Mouse (Mus musculus) stomach, embryonic 14.5 days (tissue): ENCODE measurements around the gene Thsd4. TPM values are rescaled to one million over a fixed set of nuclear protein-coding genes. Genes with fewer than 3 reads are reported as not detected.

Experiments
- ATAC-seq: fragments of 200-750 bp; cut with Nextera tagmentation; 2 replicates; pipeline ENCODE4 v1.8.0; 2017; ENCODE audit warnings: low read depth, moderate TSS enrichment; ENCODE audit not compliant: insufficient number of reproducible peaks, insufficient read depth, low FRiP score
- H3K27ac ChIP-seq: fragments of 300-500 bp; sonication (generic); 2 replicates; pipeline ENCODE4 v1.5.1; 2014; ENCODE audit warnings: mild to moderate bottlenecking, low read length, moderate library complexity, mixed read lengths
- H3K27me3 ChIP-seq: fragments of 300-500 bp; sonication (generic); 2 replicates; pipeline ENCODE4 v1.6.1; 2014; ENCODE audit warnings: low read length, control low read depth, mixed read lengths; ENCODE audit not compliant: control insufficient read depth, insufficient read depth
- H3K36me3 ChIP-seq: fragments of 300-500 bp; sonication (generic); 2 replicates; pipeline ENCODE4 v1.6.1; 2014; ENCODE audit warnings: mild to moderate bottlenecking, control low read depth, low read length, moderate library complexity, mixed read lengths; ENCODE audit not compliant: control insufficient read depth, insufficient read depth
- H3K4me1 ChIP-seq: fragments of 300-500 bp; sonication (generic); 2 replicates; pipeline ENCODE4 v1.6.1; 2014; ENCODE audit warnings: low read length, control low read depth, mixed read lengths; ENCODE audit not compliant: control insufficient read depth, insufficient read depth
- H3K4me2 ChIP-seq: fragments of 300-500 bp; sonication (generic); replicated peaks from 2 replicates; pipeline ENCODE4 v1.6.1; 2014; ENCODE audit warnings: low read depth, low read length, control low read depth
- H3K4me3 ChIP-seq: fragments of 300-500 bp; sonication (generic); 2 replicates; pipeline ENCODE4 v1.5.1; 2014; ENCODE audit warnings: low read depth, low read length, control low read depth
- H3K9ac ChIP-seq: fragments of 300-500 bp; sonication (generic); replicated peaks from 2 replicates; pipeline ENCODE4 v1.6.1; 2014; ENCODE audit warnings: low read depth, mild to moderate bottlenecking, control low read depth, low read length, moderate library complexity, mixed read lengths
- H3K9me3 ChIP-seq: fragments of 300-500 bp; sonication (generic); 2 replicates; pipeline ENCODE4 v1.6.1; 2016; ENCODE audit warnings: low read depth, low read length, control low read depth; ENCODE audit not compliant: control insufficient read depth
- WGBS: fragments of 180-500 bp; shearing (Covaris S2); extraction: QIAGEN DNeasy Blood & Tissue Kit; methylation state at CpG from one replicate; pipeline ENCODE4 v1.1.7; 2014; 5-methylcytosine and 5-hydroxymethylcytosine counted together
- polyA plus RNA-seq: library from polyadenylated mRNA; unstranded; fragments of >200 nt; fragmentation: Nextera tagmentation; extraction: Ambion mirVana; gene quantifications from 2 replicates; pipeline ENCODE4 v1.2.1, GENCODE M21; 2014

Gene Thsd4
- polyA plus RNA-seq, 1 experiment from 2014 or later = 27.2 TPM

- WGBS = 85% methylated on average over 6 of the region's 6 CpGs
- H3K4me2 ChIP-seq = no peak overlapping the region
- H3K9me3 ChIP-seq = no peaks in the 10 kb centered on the region
- no peak for ATAC-seq
- no peak overlapping the region for H3K4me3 ChIP-seq
- no peaks in the 10 kb centered on the region for H3K4me1 ChIP-seq
- H3K27ac ChIP-seq = no peak overlapping the region
- no peak overlapping the region for H3K9ac ChIP-seq
- no peaks in the 10 kb centered on the region for H3K27me3 ChIP-seq
- H3K36me3 ChIP-seq = no peaks in the 10 kb centered on the region
Measured at GRCm38 (mm10) chr9:59949511-59949910, 572.3 kb downstream of the Thsd4 start.

- no peaks in the 10 kb centered on the region for H3K9me3 ChIP-seq
- WGBS = 90% methylated on average over 17 of the region's 17 CpGs
- ATAC-seq = no peak
- no peaks in the 10 kb centered on the region for H3K36me3 ChIP-seq
- H3K4me2 ChIP-seq = no peak overlapping the region
- H3K4me3 ChIP-seq = no peak overlapping the region
- no peak overlapping the region for H3K27ac ChIP-seq
- H3K27me3 ChIP-seq = no peaks in the 10 kb centered on the region
- no peaks in the 10 kb centered on the region for H3K4me1 ChIP-seq
- H3K9ac ChIP-seq = no peak overlapping the region
Measured at GRCm38 (mm10) chr9:59948691-59949250, 573.1 kb downstream of the Thsd4 start.

GRCm38 (mm10) chr9:59948226-59948625 lies 573.6 kb downstream of the Thsd4 start:
- no peaks in the 10 kb centered on the region for H3K9me3 ChIP-seq
- H3K4me2 ChIP-seq = no peak overlapping the region
- no peak overlapping the region for H3K27ac ChIP-seq
- ATAC-seq = no peak
- H3K36me3 ChIP-seq = no peaks in the 10 kb centered on the region
- H3K27me3 ChIP-seq = no peaks in the 10 kb centered on the region
- H3K9ac ChIP-seq = no peak overlapping the region
- no peak overlapping the region for H3K4me3 ChIP-seq
- WGBS = 60% methylated on average over 8 of the region's 8 CpGs
- no peaks in the 10 kb centered on the region for H3K4me1 ChIP-seq

GRCm38 (mm10) chr9:59947271-59947670 lies 574.6 kb downstream of the Thsd4 start:
- H3K36me3 ChIP-seq = no peaks in the 10 kb centered on the region
- H3K4me2 ChIP-seq = no peak overlapping the region
- no peak overlapping the region for H3K27ac ChIP-seq
- no peak overlapping the region for H3K9ac ChIP-seq
- ATAC-seq = no peak
- no peaks in the 10 kb centered on the region for H3K4me1 ChIP-seq
- H3K27me3 ChIP-seq = no peaks in the 10 kb centered on the region
- H3K9me3 ChIP-seq = no peaks in the 10 kb centered on the region
- 86% methylated on average over 8 of the region's 8 CpGs for WGBS
- no peak overlapping the region for H3K4me3 ChIP-seq

- H3K27ac ChIP-seq = no peak overlapping the region
- H3K4me1 ChIP-seq = 0 out of 2 replicates have a peak, but pooled peaks cover 5% of the 10 kb centered on the region
- H3K9ac ChIP-seq = no peak overlapping the region
- H3K27me3 ChIP-seq = no peaks in the 10 kb centered on the region
- H3K4me3 ChIP-seq = no peak overlapping the region
- WGBS = 70% methylated on average over 3 of the region's 3 CpGs
- no peaks in the 10 kb centered on the region for H3K9me3 ChIP-seq
- no peak for ATAC-seq
- no peak overlapping the region for H3K4me2 ChIP-seq
- no peaks in the 10 kb centered on the region for H3K36me3 ChIP-seq
Measured at GRCm38 (mm10) chr9:59945241-59945640, 576.6 kb downstream of the Thsd4 start.

- 86% methylated on average over 6 of the region's 6 CpGs for WGBS
- H3K9me3 ChIP-seq = no peaks in the 10 kb centered on the region
- ATAC-seq = no peak
- no peak overlapping the region for H3K9ac ChIP-seq
- H3K4me1 ChIP-seq = 0 out of 2 replicates have a peak, but pooled peaks cover 5% of the 10 kb centered on the region
- no peak overlapping the region for H3K4me3 ChIP-seq
- no peaks in the 10 kb centered on the region for H3K36me3 ChIP-seq
- no peaks in the 10 kb centered on the region for H3K27me3 ChIP-seq
- no peak overlapping the region for H3K4me2 ChIP-seq
- no peak overlapping the region for H3K27ac ChIP-seq
Measured at GRCm38 (mm10) chr9:59943826-59944225, 578.0 kb downstream of the Thsd4 start.

GRCm38 (mm10) chr9:59942501-59943085 lies 579.3 kb downstream of the Thsd4 start:
- Histone ChIP-seq H3K36me3 (no peaks in the 10 kb centered on the region), H3K27ac (no peak overlapping the region), H3K27me3 (no peaks in the 10 kb centered on the region), H3K4me3 (no peak overlapping the region), H3K9ac (no peak overlapping the region), H3K4me2 (no peak overlapping the region), H3K9me3 (no peaks in the 10 kb centered on the region), H3K4me1 (0 out of 2 replicates have a peak, but pooled peaks cover 5% of the 10 kb centered on the region)
- no peak for ATAC-seq
- WGBS = 40% methylated on average over 5 of the region's 5 CpGs

- no peaks in the 10 kb centered on the region for H3K36me3 ChIP-seq
- 42% methylated on average over 9 of the region's 9 CpGs for WGBS
- no peak overlapping the region for H3K4me3 ChIP-seq
- 0 out of 2 replicates have a peak overlapping the region, but pooled peaks have one; percentile 21 for H3K27ac ChIP-seq
- H3K27me3 ChIP-seq = no peaks in the 10 kb centered on the region
- no peaks in the 10 kb centered on the region for H3K9me3 ChIP-seq
- H3K4me2 ChIP-seq = no peak overlapping the region
- ATAC-seq = no peak
- 0 out of 2 replicates have a peak, but pooled peaks cover 5% of the 10 kb centered on the region for H3K4me1 ChIP-seq
- no peak overlapping the region for H3K9ac ChIP-seq
Measured at GRCm38 (mm10) chr9:59941885-59942350, 579.9 kb downstream of the Thsd4 start.
